Mouse (Mus musculus) thymus, postnatal 36 days (tissue): ENCODE results near the gene Cbl.

Source experiments
- DNase-seq, 2 experiments: peaks; one replicate each; pipeline ENCODE4 v3.0.0; 2022; ENCODE audit warnings: mixed read lengths in 2 of 2

The Cbl gene

DNA sequence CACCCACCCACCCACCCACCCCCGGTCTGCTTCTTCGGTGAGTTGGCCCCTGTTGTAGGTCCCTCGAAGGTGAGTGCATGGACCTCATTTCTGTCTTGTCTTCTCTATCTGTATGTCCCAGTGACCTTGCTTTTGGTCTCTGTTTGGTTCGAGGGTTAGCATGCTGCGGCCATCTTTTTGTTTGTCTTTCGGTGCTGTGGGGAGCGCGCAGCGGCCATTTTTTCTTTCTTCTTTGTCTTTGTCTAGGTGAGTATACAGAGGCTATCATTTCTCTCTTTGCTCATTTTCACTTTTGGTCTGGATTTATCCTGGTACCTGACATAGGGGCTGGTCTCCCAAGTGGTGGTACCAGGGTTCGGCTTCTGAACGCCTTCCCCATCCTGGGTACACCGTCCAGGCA lies 55.0 kb downstream of the Cbl start:
- no peak for DNase-seq

GRCm38 (mm10) chr9:44178389-44178788 lies 55.5 kb downstream of the Cbl start:
- DNase-seq: peak; percentile 43 to 57

DNA sequence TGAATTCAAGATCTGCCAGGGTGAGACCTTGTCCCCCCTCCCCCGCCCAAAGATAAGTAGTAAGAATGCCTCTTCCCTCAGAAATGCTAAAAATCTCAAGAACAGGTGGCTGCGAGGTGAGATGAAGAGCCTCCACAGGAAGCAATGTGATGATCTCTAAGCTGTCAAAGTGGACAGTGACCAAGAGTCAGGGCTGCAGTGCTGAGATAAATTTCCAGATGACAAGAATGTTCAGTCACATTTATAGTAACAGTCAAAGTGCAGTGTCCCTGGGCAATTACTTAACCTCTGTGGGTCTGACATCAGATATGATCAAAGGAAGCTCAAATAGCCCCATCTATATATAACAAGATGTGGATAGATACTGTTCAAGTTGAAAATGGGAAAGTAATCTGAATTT lies 56.4 kb downstream of the Cbl start:
- no peak for DNase-seq

DNA sequence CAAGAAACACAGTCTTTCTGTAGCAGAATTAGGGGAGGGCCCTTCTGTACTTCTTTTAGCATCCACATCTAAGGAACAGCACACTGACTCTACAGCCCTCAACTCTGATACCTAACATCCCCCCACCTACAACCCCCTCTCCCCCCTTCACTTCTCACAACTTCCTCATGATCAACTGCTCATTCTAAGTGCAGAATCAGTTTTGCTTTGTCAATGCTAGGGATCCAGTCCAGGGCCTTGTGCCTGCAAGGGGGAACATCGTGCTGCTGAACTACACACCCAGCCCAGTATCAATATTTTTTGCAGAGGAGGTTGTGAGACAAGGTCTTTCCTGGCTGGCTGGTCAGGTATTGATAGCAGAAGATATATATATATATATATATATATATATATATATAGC lies 57.9 kb downstream of the Cbl start:
- DNase-seq: no peak

GRCm38 (mm10) chr9:44175556-44175955 lies 58.3 kb downstream of the Cbl start:
- no peak for DNase-seq

DNA sequence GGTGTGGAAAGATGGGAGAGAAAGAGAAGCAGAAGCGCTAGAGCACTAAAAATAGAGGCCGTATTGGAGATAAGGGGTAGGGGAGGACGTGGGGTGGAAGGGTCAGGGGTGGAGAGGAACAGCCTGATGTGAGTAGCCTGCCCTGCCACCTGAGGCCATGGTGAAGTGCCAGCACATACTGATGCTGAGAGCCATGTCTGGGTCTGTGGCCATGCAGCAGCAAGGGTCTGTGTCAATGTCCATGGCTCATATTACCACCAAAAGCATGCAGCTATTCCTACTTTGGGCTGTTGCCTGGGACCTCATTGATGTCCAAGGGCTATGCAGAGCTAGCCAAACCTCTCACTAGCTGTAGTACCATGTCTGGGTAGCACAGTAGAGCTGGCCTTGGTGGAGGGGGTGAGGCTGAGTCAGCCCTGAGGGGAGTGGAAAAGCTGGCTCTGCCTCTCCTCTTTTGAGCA lies 63.1 kb downstream of the Cbl start:
- no peak for DNase-seq

DNA sequence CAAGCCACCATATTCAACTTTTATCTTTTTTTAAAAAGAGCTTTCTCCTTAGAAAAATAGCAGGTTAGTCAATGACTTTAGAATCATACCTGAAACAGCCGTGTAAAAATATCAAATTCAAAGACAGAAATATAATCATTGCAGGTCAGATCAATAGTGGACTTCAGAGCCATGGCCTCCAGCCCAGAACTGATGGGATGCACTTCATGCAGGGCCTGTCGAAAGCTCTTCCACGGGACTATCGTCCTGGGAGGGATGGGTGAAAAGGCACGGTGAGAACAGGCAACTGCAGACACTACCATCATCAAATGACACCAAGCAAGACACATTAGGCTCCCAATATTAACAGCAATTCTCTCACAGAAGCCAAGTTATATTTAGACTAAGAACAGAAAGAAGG lies 64.9 kb downstream of the Cbl start:
- no peak for DNase-seq

DNA sequence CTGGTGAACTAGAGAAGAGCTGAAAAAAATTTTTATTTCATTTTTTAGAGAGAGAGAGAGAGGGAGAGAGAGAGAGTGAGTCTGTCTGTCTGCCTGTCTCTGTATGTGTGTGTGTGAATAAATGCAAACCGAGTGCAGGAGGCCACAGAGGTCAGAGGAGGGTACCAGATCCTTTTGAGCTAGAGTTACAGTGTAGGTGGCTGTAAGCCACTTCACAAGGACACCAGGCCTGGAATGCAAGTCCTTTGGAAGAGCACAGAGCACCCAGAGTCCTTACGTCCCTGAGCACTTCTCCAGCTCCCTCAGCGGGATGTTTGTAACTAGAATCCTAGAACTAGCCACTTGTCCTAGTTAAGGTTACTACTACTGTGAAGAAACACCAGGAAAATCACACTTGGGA lies 74.0 kb downstream of the Cbl start:
- DNase-seq: no peak

DNA sequence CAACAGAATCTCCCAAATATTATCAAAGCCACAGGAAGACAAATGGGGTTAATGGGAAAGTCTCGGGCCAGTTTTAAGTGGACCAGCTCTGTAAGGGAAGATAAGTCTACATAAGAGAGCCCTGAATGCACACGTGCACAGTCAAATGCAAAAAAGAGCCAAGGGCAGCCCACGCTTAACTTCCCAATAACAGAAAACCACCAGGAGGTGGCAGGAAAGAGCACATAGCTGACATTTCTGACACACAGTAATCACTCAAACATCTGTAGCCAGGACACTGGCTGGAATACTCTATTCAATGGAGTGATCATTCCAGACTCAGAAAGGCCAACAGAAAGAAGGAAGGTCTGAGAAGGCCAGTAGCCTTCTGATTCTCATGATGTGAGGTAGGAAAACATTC lies 86.6 kb downstream of the Cbl start:
- DNase-seq: no peak

GRCm38 (mm10) chr9:44144718-44145060 lies 89.2 kb downstream of the Cbl start:
- no peak for DNase-seq

- DNase-seq: no peak
Observed at GRCm38 (mm10) chr9:44144023-44144717, 89.7 kb downstream of the Cbl start.

- DNase-seq: no peak
Observed at GRCm38 (mm10) chr9:44143421-44143820, 90.4 kb downstream of the Cbl start.

DNA sequence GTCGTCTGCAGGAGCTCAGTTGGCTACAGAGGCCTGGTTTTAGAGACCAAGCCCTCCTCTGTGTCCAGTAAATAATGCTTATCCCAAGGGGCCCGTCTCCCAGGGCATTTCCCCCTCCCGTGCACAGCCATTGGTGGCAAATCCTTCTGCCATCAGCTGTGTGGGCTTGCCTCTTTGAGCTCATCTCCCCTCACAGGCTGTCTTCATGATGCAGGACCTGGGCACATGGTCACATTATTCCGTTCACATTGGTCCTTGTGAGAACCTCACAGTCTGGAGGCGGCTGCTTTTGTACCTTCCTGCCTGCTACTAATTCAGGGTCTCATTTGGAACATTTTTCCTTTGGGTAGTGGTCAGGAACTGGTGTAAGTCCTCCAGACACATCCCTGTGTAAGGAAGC lies 91.9 kb downstream of the Cbl start:
- no peak for DNase-seq

GRCm38 (mm10) chr9:44137846-44138245 lies 96.0 kb downstream of the Cbl start:
- DNase-seq: no peak

GRCm38 (mm10) chr9:44135731-44136411 lies 98.0 kb downstream of the Cbl start:
- DNase-seq: no peak

DNA sequence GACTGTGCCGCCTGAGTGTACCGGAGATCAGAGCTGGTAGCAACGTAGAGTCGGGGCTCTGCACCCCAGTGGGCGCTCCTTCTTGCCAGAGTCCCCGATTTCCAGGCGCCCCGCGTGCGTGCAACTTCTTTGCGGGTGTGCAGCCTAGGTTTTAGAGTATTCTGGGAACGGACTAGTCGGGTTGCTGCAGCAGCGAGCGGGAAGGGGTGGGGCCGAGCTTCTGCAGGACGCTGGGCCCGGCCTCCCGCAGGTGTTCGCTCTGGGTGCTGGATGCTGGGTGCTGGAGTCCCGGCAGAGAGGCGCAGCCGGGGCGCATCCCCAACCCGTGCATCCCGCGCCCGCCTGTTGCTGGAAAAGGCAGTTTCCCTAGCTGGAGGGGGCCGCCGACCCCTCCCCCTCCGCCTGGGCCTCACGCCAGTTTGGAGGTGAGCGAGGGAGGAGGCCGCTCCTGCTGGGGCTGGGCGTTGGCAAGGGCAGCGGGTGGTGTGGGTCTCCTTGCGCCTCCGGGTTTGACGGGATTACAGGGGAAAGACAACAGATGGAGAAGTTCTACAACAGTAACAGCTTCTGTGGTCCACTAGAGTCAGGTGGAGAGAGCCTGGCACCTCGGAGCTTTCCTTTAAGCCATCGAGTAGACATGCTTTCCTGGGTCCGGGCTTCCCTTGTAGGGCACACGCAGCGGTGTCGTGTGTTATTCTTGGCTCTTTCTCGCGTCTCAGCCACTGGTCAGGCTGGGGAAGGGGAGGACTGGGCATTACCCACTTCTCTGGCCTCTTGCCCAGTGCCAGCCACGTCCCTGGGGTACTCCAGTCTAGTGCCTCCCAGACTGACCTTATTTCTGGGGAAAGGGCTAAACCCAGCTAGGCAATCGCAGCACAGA lies 98.8 kb downstream of the Cbl start:
- DNase-seq: peak; percentile 56 to 71

GRCm38 (mm10) chr9:44134101-44134850 lies 99.6 kb downstream of the Cbl start, which contains the start of gene Mcam:
Mcam (plus strand) TSS chr9:44134469.
- peak; percentile 49 to 69 for DNase-seq

GRCm38 (mm10) chr9:44133287-44133686 lies 100.6 kb downstream of the Cbl start:
- DNase-seq: no peak

DNA sequence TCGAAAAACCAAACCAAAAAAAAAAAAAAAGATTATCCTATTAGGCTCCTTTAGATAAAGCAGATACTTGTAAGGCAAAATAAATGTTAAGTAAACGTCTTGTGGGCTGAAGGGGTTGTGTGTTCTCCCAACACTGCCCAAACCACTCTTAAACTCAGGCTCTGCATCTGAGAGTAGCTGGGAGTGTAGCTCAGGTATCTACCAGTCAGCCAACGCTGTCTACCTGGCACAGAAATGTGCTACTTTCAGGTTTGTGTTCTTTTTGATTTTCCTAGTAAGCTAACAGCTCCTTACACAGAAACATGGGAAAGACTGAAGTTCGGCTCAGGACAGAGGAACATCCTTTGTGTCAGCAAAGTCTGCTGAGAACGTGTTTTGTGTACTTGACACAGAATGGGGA lies 101.6 kb downstream of the Cbl start:
- DNase-seq: no peak

- DNase-seq: no peak
Observed at GRCm38 (mm10) chr9:44131276-44131590, 102.6 kb downstream of the Cbl start.

DNA sequence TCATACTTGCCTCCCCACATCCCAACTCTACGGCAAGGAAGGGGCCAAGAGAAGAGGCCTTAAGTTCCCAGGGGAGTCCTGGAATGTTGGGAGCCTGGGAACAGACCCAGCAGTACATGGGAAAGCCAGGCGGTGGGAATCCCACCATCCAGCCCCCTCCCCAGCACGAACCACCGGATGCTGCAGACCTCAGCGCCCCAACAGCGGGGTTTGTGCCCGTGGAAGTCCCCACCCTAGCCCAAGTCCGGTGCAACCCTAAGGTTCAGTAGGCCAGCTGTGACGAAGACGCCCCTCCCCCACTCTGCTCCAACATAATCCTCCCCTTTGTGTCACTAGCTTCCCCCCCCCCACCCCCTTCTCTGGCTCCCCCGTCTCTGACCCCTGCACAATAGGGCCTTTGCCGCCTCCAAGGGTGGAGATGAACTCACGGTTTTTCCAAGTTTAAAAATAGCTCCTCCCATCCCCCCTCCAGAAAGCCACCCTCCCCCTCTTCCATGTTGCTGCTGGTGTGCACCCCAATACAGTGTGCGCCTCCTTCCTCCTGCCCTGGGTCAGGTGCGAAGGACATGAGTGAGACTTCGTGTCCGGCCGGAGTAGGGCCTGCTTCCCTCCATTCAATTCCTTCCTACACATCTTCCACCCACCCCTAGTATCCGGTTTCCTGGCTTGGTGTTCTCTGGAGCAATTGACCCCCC lies 103.1 kb downstream of the Cbl start:
- peak in 1 of 2 experiments; percentile 50 for DNase-seq

GRCm38 (mm10) chr9:44130034-44130433 lies 103.8 kb downstream of the Cbl start:
- peak; percentile 77 to 85 for DNase-seq
